Mouse (Mus musculus) right cerebral cortex, postnatal 25 days (tissue): Measurements from ENCODE around the gene Chka.
A peak's percentile ranks its signal among the peaks of the same experiment; 100 is the strongest.

Source experiments
- DNase-seq: peaks from one replicate; pipeline ENCODE4 v3.0.0; 2022

The Chka gene

DNA sequence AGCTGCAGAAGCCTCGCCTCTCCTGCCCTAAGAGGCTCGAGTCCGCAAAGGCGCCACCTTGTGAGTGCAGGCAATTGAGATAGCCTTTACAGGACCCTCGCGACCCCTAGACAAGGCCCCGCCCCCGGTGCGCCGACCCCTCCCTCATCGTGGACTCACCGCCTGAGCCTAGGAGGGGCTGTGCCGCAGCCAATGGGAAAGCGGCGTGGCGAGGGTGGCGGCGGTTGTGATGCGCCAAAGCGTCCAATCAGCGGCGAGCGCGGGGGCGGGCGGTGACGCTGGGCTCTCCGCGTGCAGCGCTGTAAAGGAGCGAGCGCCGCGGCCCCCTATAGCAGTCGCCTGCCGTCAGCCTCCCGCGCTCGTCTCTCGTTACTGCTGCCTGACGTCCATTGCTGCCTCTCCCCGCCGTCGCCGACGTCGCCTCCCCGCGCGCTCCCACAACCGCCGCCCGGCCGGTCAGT lies at the start of gene Chka:
Chka (plus strand) TSS at position 272 of the 461 bp plus-strand sequence.
- peak; percentile 99 for DNase-seq

DNA sequence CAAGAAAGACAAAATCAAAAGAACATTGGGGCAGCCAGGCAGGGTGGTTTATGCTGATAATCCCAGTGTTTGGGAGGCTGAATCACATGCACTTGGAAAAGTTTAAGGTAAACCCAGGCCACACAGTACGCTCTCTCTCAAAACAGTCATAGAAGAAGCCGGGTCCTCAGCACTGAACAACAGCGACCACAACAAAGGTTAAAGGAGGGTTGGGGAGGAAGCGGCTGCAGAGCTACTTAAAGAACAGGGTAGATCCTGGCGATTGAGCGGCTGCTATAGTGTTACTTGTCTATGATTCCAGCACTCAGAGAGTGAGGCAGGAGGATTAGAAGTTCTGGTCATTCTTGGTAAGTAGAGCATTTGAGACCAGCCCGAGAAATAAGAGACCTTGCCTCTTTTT lies 46.0 kb upstream of the Chka start:
- no peak for DNase-seq

DNA sequence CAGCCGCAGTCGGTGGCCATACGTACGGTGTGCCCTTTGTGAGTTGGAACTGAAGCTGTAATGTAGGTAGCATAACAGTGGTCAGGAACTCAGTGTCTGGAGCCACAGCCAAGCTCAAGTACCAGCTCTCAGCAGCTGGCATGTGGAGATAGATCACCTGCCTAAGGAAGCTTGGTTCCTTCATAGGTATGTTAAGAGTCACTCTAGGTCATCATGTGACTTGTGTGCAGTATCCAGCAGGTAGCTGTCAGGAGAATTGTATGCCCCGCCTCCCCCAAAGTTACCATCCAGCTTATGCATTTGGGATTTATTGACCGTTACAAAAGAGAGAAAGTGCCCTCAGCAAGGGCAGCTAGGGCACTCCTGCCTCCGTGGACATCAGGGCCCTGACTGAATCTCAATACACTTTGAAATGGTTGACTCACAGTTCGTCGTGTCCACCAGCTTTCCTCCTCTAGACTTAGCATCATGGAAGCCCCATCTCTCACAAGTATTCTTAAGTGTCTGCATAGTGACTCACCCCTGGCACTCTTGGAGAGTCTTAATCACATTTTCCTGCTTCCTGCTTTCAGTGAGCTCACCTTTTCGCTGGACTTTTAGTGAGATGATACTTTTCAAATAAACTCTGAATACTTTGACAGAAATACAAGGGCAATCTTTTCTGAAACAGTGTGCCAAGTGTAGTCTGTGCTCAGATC lies 40.9 kb upstream of the Chka start:
- no peak for DNase-seq

DNA sequence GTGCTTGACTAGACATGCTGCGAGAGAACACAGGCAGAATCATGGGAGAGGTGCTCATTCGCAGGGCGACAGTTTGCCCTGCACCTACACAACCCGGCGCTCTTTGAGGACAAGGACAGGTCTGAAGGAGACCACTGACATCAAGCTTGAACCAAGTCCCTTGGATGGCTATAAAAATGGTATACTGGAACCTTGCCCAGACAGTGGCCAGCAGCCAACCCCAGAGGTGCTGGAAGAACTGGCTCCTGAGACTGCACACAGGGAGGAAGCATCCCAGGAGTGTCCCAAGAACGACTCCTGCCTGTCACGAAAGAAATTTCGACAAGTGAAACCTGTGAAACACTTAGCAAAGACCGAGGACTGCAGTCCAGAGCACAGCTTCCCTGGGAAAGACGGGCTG lies 37.1 kb upstream of the Chka start:
- no peak for DNase-seq

DNA sequence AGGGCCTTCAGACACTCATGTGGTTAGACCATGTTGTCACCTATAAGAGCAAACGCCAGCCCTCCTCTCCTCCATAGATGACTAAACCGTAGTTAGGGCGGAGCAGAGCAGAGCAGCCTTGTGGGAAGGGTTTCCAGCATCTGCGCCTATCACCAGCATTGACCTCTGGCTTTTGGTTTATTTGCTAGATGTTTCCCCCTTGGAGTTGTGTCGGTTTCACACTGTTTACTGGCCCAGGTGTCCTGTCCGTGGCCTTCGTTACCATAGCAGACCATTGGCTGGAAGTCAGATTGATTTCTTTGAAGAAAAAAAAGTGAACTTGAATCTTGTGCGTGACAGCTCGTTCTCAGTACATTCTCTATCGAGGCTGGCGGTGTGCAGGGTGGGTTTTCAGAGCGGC lies 35.7 kb upstream of the Chka start:
- no peak for DNase-seq

DNA sequence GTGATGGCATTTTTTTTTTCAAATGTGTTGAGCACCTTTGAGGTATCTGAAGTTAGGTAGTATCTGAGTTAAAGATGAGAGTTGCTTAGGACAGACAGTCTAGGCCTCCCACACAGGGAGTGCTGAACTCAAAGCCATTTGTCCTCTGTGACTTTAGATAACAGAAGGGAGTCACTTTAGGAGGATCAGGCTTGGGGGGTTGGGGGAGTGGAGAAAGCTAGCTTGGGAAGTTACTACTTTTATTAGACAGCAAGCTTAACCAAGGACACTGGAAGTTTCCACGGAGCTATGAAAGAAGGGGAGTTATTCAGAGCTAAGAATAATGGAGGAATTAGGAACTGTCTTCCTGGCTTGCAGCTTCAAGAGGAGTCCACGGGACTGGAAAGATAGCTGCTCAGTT lies 32.5 kb upstream of the Chka start:
- DNase-seq = no peak

- DNase-seq = no peak
Observed at GRCm38 (mm10) chr19:3819899-3820444, 31.6 kb upstream of the Chka start.

DNA sequence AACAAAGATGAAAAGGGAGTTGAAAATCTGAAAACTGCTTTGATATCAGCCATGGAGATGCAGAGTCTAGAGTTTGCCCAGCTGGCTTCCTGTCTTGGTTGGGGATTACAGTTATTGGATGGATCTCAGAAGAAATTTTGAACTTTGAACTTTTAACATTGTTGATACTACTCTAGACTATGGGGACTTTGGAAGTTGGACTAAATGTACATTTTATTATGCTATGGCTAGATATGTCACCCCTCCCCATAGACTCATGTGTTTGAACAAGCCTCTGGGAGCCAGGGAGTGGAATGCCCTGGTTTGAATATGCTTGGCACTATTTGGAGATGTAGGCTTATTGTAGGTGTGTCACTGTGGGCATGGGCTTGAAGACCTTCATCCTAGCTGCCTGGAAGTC lies 26.5 kb upstream of the Chka start:
- DNase-seq = no peak

- DNase-seq = no peak
Observed at GRCm38 (mm10) chr19:3829863-3830262, 21.7 kb upstream of the Chka start.

DNA sequence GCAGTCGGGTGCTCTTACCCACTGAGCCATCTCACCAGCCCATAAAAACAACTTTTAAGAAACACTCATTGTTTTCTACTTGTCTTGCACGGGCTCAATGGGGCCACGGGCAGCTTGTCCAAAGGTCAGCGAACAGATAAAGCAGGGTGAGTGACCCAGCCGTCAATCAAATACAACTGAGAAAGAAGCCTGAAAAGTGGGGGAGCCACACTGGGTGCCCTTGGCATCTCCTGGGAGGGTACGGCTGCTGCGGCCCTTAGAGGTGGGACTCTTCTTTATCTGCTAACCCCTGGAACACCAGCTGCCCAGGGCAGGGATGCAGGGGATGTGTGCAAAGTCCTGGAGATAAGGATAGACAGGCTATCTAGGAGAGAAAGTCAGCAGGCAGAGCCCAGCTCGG lies 19.9 kb upstream of the Chka start:
- DNase-seq = no peak

DNA sequence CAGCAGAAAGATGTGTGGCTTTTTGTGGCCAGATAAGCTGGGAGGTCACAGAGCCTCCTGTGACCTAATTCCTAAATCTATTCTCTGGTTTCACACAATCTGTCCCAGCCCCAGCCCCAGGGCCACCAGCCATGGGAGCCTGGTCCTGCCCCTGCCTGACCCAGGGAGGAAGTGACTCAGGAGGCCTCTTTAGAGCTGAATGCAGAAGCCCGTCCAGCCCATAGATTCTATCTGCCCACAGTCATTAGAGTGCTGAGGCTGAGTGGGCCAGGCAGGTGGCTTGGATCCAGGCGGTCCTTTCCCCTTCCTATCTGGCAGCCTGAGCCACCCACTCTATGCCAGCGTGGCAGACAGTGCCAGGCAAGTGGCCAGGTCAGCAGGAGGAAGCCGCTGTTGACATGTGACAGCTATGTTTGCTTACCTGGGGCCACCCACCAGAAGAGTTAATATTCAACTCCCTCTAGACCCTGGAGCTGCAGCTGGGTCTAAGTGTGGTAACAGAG lies 18.7 kb upstream of the Chka start:
- no peak for DNase-seq

DNA sequence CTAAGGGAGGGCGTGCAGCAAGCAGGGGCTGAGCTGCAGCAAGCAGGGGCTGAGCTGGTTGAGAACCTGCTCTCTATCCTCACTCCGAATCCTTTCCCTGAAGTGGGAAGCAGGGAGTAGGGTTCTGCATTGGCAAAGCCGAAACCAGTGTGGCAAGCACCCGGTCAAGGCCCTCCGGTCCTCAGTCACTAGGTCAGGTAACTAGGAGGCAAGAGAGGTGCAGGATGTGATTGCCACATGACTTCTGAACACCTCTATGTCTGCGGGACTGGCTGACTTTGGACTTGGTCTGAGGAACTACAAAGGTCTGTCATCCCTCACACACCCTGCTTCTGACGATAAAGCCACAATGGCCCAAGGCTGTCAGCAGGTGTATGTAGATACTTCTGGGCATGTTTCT lies 17.3 kb upstream of the Chka start:
- DNase-seq = no peak

- DNase-seq = no peak
Observed at GRCm38 (mm10) chr19:3836791-3837190, 14.8 kb upstream of the Chka start.

DNA sequence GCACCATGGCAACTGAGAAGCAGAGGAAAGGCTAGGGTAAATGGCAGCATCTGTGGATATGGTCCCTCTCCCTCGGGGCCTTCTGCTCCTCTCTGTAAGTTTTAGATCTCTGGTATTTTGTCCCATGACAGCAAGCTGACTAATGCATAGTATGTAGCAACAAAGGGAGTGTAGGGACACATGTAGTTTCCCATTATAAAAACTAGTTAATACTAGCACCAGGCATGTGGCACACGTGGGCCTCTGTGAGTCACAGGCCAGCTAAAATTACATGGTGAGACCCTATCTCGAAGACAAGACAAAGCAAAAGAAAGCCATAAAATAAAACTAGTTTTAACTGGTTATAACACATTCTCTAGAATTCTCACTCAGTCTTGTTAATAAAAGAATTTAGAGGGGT lies 12.6 kb upstream of the Chka start:
- no peak for DNase-seq

DNA sequence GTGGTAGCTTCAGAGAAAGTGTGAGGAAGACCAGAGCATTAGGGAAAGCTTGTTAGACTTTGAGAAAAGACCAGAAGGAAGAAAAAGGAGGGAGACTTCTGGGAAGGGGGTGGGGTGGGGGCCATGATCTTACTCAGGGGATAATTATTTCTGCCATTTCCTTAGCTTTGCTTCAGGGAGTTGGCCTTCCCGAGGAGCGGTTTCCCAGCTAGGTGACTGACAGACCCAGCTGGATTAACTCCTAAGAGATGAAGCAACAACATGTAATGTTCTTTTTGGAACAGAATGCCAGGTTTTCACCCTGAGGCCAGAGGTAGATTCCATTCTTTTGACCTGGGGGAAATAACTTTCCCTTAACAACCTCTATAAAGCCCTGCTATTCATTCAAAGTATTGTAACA lies 11.9 kb upstream of the Chka start:
- no peak for DNase-seq

GRCm38 (mm10) chr19:3840214-3840651 lies 11.3 kb upstream of the Chka start:
- no peak for DNase-seq

DNA sequence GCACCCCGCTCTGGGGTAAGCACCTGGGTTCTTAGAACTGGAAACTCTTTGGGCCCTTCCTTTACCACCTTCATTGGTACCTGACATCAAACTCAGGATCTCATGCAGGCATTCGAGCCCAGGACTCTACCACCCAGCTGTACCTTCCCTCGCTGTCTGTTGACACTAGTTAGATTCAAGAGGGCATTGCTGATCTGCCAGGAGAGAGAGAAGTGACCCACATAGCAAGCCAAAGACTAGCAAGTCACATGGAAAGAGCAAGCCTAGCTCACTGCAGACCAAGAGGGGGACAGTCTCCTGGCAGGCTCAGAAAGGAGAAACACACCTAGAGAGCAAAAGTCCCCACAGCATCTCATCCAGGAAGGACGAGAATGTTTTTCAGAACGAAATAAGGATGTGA lies 10.9 kb upstream of the Chka start:
- no peak for DNase-seq

DNA sequence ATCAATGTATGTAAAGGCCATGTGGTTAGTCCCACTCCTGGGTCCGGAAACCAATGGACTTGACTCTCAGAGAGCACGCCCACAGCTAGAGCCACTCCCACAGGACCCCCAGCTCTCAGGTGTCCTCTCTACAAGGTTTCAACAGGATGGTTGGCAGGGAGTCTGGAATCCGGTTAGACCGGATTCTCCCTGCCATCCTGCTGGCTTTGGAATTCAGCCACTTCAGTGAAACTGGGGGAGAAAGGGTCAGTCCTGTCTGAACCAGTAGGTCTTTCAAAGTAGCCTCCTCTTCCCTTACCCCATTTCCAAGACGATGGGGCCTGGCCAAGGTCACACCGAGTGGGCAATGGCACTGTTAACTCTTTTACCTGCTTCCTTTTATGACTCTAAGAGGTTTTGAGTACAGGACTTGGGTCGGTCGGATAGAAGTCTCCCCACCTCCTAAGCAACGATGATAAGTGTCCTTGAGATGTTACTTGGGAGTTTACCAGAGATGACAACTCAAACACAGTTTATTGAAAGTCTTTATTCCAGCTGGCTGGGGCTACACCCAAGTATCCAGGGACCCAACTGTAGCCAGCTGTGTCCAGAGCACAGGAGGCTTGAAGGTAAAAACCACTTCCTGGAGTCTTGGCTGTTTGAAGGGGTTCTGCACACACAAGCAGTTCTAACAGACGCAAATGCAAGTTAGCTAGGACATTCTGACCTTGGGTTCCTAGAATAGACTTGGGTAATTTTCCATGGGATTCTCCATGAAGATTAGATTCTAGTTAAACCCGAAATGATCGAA lies 9.0 kb upstream of the Chka start:
- DNase-seq = no peak

DNA sequence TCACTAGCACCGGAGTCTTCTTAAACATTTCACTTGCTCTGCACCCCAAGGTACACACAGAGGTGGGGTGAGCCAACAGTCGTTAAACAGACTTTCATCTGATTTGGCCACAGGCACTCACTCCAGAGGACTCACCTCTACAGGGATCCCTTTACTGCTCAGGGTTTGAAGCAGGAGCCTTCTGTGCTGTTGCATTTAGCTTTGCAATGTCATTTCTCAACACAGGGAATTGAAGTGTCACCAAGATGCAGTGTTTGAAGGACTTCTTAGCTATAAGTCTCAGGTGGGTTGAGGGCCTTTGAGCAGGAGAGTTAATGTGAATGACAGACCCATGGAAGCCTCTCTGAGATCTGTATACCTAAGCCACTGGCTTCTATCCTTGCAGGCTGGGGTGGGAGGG lies 7.9 kb upstream of the Chka start:
- DNase-seq = no peak

GRCm38 (mm10) chr19:3844836-3845235 lies 6.7 kb upstream of the Chka start:
- DNase-seq = no peak

GRCm38 (mm10) chr19:3845339-3845738 lies 6.2 kb upstream of the Chka start:
- DNase-seq = no peak

DNA sequence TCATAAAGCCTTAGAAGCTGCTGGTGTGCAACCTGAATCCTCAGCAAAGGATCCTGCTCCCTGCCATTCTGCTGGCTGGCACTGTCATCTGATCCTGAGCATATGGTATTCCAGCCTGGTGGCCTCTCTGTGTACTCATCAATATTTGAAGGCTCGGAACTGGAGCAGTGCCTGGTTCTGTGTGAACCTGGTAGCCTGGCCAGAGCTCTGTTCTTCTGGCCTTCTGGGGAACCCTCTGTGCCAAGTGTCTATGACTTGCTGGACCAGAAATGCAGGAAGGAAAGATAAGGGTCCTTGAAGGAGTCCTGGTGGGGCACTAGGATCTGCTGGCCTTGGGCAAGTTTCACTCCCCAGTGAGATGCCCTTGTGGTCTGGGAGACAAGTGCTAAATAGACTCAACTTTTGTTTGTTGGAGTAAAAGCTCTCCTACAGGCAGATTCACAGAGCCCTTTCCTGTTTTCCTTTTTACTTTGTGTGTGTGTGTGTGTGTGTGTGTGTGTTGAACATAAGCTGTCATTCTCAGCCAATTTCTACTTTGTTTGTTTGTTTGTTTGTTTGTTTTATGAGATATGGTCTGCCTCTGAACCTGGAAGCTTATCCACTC lies 5.7 kb upstream of the Chka start:
- no peak for DNase-seq
